Mouse (Mus musculus) spleen, embryonic (tissue): ENCODE measurements at regions not wholly inside any gene's neighbourhood (a gene's known extent, or its start where the extent isn't known, plus 50 kb on each side); places are given as distances from the start of the nearest gene placed in this dataset.

Experiments
- CTCF ChIA-PET: fragments of 350-600 bp; sonication (Branson Sonifier 250); formaldehyde crosslinking; loops from one replicate; lab custom pipeline; 2022; lab: Charles Lee

DNA sequence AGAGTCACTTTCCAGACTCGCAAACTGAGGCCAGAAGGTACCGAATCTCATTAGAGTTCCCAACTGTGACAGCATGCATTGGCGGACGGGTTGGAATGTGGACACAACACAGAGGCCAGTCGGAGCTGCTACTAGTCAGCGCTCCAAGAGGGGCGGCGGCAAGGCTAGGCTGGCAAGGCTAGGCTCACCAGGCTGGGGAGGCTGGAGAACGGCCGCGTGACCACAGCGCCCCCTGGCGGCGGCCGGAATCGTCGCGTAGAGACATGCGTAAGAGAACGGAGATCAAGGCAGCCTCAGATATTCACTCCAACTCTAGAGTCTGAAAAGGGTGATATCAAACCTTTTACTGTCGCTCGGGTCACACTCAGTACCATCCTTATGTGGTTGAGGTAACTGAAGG, 72.8 kb upstream of the Cdh5 start:
- CTCF ChIA-PET, result interaction anchor here (0.8 kb wide), 1 partner anchor 25 kb away, joined by 4 read pairs; no protein-coding TSS in a partner anchor

DNA sequence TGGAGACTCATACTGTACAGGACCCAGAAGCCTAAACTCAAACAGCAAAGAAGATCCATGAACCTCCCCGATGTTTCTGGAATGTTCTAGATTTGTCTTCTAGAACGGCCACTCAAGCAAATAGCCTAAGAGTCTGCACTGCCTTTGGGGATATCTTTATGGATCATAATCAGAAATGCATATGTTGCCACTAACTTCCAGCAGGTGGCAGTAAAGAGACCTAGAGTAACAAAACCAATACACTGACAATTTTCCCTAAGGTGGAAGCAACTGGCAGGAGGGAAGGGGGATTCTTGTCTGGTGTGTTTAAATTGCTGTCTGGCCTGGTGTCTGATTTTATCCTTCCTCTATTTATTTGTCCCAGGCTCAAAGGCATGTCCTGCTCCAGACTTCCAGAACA, 69.2 kb upstream of the Cdh5 start:
- CTCF ChIA-PET, result no interaction called here

DNA sequence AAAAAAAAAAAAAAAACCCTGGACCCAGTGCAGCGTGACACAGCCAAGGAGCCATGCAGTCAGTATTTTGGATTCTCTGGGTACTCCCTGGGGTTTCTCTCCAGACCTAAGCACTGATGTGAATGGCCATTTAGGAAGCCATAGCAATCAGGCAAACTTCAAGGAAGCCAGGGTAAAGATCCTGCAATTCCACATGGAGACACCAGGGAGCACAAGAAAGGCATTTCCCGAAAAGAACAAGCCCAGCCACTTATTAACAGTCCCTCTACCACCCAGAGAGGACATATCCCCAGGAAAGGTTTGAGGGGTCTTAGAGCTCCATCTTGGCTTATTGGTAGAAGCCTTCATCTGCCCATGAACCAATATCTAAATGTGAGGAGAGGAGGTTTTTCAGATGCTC, 68.3 kb upstream of the Cdh5 start:
- CTCF ChIA-PET, result no interaction called here

DNA sequence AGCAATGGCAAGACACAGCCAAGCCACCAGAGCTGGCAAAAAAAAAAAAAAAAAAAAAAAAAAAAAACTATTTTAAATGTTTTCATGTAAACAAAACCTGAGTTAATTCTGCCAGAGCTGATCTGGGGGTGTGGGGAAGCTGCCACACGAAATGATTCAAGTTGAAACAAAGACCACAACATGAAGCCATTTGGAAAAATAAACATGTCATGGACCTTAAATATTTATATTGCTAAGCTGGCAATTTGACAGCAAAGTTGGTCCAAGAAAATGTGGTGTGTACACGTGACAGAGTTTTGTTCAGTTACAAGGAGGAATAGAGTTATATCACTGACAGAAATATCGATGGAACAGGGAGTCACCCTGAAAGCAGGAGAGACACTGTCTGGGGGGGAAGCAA, 67.1 kb upstream of the Cdh5 start:
- CTCF ChIA-PET, result no interaction called here

DNA sequence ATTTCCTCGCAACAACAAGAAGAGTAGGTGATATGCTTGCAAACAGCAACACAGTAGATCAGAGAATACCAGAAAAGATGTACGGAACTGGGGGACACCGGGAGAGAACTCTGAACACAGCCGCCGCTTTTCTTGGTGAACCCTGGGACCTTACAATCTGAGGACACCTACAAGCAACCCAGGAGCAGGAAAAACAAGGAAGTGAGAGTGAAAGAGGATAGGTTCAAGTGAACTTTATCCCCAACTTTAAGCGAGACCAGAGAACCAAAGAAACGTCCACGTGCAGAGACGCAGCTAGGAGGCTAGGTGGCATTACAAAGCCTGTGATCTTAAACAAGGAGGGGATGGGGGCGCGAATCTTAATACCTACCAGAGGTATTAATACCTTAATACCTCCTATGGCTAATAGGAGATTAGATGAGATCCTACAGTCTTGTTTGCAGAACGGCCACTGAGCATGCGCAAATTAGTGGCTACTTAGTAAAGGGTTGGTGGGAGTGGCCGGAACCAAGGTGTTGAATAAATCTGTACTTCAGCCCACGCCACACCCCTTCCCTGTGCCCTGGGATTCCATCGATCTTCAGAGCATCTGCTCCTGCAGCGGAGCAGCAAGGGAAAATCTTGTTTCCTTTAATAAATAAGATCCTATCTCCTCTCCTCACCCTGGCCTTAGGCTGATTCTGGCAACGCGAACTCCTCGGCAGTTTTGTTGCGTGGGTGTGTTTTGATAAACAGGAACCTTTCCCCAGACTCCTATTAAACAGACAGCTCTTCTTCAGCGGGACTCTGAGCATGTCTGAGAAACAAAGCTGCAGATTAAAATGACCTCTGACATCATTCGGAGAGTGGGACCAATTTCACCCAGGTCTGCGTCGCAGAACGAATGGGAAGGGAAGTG, 64.6 kb upstream of the Cdh5 start:
- CTCF ChIA-PET, result no interaction called here

DNA sequence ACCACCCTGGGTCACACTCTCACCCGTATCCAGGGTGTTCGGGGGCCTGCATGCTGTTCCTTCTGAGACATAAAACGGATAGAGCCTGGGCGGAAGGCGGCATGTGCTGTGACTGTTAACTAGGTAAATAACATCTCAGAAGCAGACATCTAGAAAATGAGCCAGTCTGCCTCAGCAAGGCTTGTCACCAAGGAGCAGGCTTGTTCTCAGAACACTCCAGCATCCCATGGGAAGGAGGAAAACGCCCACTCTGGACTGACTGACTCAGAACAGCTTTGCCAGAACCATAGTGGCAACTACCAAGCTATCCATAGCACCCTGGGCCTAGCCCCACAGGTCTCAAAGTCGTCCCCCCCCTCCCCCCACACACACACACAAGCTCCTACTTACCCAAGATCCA, 63.8 kb upstream of the Cdh5 start:
- CTCF ChIA-PET, result no interaction called here

DNA sequence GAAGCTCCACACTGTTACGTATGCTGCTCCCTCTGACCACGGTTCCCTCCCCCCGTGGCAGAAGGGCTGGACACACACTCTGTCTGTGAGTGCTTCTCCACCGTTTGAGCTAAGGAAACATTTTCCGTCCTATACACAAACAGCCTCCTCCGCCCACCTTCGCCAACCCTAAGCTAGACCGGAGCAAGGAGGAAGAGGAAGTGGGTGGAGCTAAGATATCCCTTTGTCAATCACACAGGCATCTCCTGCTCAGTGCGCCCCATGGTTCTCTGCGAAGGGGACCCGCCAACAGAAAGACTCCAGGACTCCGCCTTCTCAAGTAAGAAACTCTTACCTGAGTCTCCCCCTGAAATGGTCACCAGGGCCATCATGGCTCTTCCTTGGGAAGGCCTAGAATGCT, 61.9 kb upstream of the Cdh5 start:
- CTCF ChIA-PET, result no interaction called here

DNA sequence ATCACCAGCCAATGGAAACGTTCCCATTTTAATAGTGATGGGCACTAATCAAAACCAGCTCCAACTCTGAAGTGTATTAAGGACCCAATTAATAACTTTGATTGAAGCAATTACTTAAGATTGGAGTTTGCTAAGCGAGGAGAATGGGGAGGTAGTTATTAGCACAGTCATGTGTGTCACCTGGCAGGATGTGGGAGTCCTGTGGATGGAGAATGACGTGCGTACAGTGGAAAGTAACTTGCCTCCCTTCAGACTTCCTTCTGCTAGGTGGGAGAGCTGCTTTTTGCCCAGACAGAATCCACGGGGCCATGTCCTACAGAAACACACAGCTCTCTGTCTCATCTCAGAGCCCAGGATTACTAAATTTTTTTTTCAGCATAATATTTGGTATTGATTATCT, 59.9 kb upstream of the Cdh5 start:
- CTCF ChIA-PET, result no interaction called here

DNA sequence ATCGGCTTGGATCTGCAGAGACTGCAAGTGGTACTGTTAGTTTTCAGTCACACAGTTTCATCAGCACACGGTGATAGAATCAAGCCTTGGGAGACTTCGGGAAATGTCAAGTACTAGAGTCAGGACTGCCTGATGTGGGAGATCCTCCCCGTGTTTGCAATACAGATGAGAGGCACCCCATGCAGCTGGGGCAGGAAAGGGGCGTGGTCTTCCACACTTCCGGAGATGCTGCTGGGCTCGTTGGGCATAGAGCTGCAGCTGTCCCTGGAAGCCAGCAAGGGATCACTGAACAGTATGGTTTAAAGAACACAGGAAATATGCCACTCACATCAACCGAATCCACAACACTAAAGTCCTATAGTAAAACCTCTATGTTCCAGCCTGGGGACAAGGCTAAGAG, 59.0 kb upstream of the Cdh5 start:
- CTCF ChIA-PET, result no interaction called here

DNA sequence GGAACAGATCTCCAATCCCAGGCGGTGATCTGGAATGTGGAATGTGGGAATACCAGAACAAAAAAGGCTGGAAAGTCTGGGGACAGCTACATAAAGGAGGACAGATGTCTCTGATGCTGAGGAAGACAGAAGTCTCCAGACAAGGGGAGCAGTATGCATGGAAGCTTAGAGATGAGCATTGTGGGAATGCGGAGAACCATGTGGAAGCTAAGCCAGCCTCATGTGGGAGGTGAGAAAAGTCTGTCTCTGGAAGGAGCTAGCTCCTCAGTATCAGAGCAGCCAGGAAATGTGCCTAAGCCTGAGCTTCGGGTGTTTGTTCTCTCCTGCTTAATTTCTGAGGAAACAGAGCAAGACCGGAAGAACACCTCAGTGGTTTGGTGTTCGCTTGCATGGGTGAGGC, 53.4 kb upstream of the Cdh5 start:
- CTCF ChIA-PET, result no interaction called here

DNA sequence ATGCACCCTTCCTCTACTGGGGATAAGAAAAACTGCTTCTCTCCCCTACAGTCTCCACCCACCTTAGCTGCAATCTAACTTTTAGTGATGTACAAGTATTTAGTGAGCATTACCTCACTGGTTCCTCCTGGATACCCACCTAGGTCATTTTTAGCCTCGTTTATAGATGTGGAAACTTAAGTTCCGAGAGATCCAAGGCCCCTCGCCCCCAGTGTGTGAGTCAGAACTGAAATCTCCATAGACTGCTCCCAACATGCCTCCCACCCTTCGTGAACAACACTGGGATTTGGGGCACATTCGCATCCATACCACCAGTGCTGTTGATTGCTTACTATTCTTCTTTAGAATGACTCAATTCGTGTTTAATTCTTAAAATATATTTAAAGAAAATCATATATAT, 52.2 kb upstream of the Cdh5 start:
- CTCF ChIA-PET, result interaction anchor here (0.6 kb wide), 1 partner anchor 483 kb away, joined by 3 read pairs; no protein-coding TSS in a partner anchor

DNA sequence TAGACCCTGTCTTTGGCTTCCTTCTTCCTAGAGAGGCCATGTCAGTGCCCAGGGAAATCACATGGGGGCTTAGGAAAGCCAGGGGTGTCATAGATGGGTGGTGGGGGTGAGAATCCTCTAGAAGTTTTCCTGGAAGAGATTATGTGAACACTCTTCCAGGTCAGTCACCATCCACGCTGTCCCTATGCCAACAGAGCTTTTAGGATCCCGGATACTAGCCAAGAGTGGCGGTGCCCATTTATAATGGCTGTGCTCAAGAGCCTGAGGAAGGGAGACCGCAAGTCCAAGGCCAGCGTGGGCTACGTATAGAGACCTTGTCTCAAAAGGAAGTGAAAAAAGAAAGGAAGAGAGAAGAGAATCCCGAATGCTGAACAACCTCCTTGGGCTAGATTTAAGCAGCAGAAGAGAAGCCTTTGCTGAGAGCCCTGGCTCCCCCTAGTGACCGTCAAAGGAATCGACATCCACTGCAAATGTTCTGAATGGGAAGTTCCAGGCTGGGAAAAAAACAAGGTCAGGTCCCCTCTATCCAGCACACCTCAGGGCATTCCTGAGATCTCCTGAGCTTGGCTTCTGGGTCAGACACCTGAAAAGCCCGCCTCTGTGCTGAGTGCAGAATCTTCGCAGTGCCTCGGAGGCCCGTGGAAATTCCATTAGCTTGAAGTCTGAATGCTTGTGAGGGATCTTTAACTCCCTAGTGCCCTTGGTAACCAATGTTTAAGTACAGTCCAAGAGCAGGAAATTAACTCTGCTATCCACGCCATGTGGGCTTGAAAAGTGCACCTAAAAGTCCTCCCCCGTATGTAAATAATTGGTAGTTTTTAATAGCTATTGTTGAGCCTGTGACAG, 50.5 kb upstream of the Cdh5 start:
- CTCF ChIA-PET, result interaction anchor here (0.7 kb wide), 1 partner anchor 103 kb away, joined by 4 read pairs; no protein-coding TSS in a partner anchor

DNA sequence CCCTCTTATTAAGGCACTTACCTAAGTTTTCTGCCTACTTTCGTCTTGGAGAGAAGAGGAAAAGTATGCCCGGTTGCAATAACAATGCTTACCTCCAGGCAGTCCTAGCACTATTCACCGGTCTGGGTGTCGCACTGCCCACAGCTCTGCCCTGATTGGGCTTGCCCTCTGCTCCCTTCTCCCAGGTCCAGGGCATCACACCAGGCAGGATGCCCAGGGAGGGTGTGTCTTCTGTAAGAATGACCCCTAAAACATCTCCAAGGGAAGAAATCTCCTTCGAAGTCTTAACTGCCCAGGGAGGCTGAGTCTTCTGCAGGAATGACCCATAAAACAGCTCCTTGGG, 49.9 kb upstream of the Cdh5 start:
- CTCF ChIA-PET, result interaction anchor here (0.7 kb wide), 1 partner anchor 103 kb away, joined by 4 read pairs; no protein-coding TSS in a partner anchor
